Mouse (Mus musculus) midbrain, embryonic 14.5 days (tissue): ENCODE measurements around the gene Ulk4. TPM values are rescaled to one million over a fixed set of nuclear protein-coding genes. Genes with fewer than 3 reads are reported as not detected.

Source experiments
- ATAC-seq: fragments of 200-750 bp; cut with Nextera tagmentation; 2 replicates; pipeline ENCODE4 v1.8.0; 2017; ENCODE audit warnings: moderate number of reproducible peaks, moderate library complexity; ENCODE audit not compliant: low FRiP score, low TSS enrichment
- DNase-seq: peaks from one replicate; pipeline ENCODE4 v3.0.0-alpha.2; 2015
- H3K27ac ChIP-seq: fragments of 300-500 bp; sonication (generic); replicated peaks from 2 replicates; pipeline ENCODE4 v1.5.1; 2014; ENCODE audit warnings: mild to moderate bottlenecking, low read depth, low read length, moderate library complexity
- H3K27me3 ChIP-seq: fragments of 300-500 bp; sonication (generic); 2 replicates; pipeline ENCODE4 v1.6.1; 2014; ENCODE audit warnings: low read length, control low read depth, mixed read lengths; ENCODE audit not compliant: control insufficient read depth, insufficient read depth
- H3K36me3 ChIP-seq: fragments of 300-500 bp; sonication (generic); 2 replicates; pipeline ENCODE4 v1.6.1; 2014; ENCODE audit warnings: low read length, control low read depth; ENCODE audit not compliant: control insufficient read depth, insufficient read depth
- H3K4me1 ChIP-seq: fragments of 300-500 bp; sonication (generic); 2 replicates; pipeline ENCODE4 v1.6.1; 2014; ENCODE audit warnings: mild to moderate bottlenecking, antibody characterized with exemption, low read length, control low read depth; ENCODE audit not compliant: control insufficient read depth, insufficient read depth
- H3K4me2 ChIP-seq: fragments of 300-500 bp; sonication (generic); 2 replicates; pipeline ENCODE4 v1.6.1; 2014; ENCODE audit warnings: mild to moderate bottlenecking, low read length, moderate library complexity
- H3K4me3 ChIP-seq: fragments of 300-500 bp; sonication (generic); replicated peaks from 2 replicates; pipeline ENCODE4 v1.5.1; 2014; ENCODE audit warnings: low read depth, low read length
- H3K9ac ChIP-seq: fragments of 300-500 bp; sonication (generic); replicated peaks from 2 replicates; pipeline ENCODE4 v1.6.1; 2014; ENCODE audit warnings: mild to moderate bottlenecking, low read length, moderate library complexity
- H3K9me3 ChIP-seq: fragments of 300-500 bp; sonication (generic); 2 replicates; pipeline ENCODE4 v1.6.1; 2016; ENCODE audit warnings: low read length, control low read depth, mixed read lengths; ENCODE audit not compliant: control insufficient read depth
- WGBS: fragments of 180-500 bp; shearing (Covaris S2); extraction: QIAGEN DNeasy Blood & Tissue Kit; methylation state at CpG from one replicate; pipeline ENCODE4 v1.1.7; 2014; 5-methylcytosine and 5-hydroxymethylcytosine counted together
- polyA plus RNA-seq: library from polyadenylated mRNA; unstranded; fragments of >200 nt; fragmentation: Nextera tagmentation; extraction: Ambion mirVana; gene quantifications from 2 replicates; pipeline ENCODE4 v1.2.1, GENCODE M21; 2014

Ulk4 gene
- 75.7 and 79.0 TPM in 2 replicates for polyA plus RNA-seq

DNA sequence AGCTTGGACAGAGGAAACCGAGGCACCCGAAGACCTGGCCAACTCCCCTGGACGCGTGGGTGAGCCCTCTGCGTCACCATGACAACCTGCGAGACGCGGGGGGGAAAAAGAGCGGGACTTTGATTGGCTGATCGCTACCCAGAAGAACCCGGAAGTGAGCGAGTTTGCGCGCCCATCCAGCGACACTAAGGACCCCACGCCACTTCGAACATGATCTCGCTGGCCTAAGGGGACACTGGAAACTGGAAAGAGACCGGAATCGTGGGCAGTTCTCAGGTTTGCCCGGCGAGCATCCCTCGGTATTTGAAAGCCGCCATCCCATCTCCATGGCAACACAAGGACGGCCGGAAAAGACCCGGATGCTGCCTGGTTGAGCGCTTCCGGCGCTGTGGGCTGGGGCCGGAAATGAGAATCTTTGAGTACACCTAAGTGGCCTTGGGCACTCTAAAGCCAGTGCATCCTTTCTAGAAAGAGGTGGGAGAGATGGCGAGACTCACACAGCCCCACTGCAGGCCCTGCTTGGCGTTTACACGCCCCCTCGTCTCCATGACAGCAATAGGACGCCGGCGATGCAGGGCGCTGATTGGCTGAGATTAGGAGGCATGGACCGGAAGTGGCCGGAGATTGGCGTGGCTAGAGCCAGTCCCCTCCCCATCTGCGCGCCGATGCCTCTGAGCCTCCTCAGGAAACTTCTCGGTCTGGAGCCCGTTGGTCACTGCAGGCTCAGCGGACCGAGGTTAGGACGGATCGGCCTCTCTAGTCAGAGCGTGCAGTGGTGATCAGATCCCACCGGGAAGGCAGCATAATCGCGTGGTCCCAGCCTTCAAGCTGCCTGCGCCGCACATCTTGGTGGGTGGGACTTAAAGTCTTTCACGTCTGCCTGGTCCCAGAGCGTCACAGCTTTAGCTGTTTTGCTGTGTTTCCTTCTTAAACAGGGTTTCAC, at the start of gene Ulk4:
TSS of gene Ulk4 (minus strand) at position 80 of the 943 bp plus-strand sequence.
- Histone ChIP-seq H3K27me3 (no peaks in the 10 kb centered on the region), H3K27ac (peak within 1 kb of the TSS; percentile 85), H3K4me2 (peak within 1 kb of the TSS; percentile 87), H3K9ac (peak within 1 kb of the TSS; percentile 60), H3K4me1 (peaks cover 12% of the 10 kb centered on the region; the same call in 1 of the 2 replicates), H3K9me3 (no peaks in the 10 kb centered on the region), H3K36me3 (no peaks in the 10 kb centered on the region), H3K4me3 (peak within 1 kb of the TSS; percentile 64)
- WGBS: under 1% methylated on average over 59 of the region's 59 CpGs
- DNase-seq (peak; percentile 95), ATAC-seq (peak; percentile 95)

DNA sequence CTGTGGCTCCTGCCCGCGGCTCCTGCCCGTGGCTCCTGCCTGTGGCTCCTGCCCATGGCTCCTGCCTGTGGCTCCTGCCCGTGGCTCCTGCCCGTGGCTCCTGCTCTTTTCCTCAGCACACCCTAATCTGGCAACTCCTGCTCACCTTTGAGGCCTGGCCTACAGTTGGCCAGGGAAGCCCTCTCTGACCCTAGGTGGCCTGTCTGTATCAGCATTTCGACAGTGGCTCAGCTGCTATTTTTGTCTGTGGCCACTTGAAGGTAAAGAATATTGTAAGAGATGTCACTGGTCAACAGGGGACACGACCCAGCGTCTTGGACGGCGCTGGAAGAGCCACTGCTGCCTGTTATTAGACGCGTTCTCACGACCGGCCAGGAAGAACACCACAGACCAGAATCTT, 45.0 kb upstream of the Ulk4 start:
- no peaks in the 10 kb centered on the region for H3K9me3 ChIP-seq
- 96% methylated on average over 14 of the region's 14 CpGs for WGBS
- no peak overlapping the region for H3K4me2 ChIP-seq
- H3K36me3 ChIP-seq: 0 out of 2 replicates have a peak, but pooled peaks cover 3% of the 10 kb centered on the region
- DNase-seq (no peak), ATAC-seq (no peak)
- H3K4me1 ChIP-seq: peaks cover 2% of the 10 kb centered on the region; the same call in 1 of the 2 replicates
- H3K9ac ChIP-seq: no peak overlapping the region
- H3K27me3 ChIP-seq: no peaks in the 10 kb centered on the region
- H3K27ac ChIP-seq: no peak overlapping the region
- H3K4me3 ChIP-seq: no peak overlapping the region

DNA sequence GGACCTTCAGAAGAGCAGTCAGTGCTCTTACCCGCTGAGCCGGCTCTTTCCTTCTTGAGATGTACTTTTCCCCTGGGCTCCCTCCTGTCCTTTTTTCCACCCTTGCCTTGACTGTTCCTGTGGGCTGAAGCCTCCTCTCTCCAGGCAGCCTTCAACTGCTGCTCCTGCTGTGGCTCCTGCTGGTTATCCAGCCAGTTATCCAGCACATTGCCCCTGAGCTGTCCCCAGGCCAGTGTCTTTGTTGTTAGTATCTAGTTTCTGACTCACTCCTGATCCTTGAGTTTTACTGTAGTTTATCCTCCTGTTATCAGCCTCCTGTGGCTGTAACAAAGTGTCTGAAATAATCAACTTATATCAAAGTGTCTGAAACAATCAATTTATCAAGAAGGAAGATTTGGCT, 44.1 kb upstream of the Ulk4 start:
- no peak overlapping the region; the same call in 1 of the 2 replicates for H3K27ac ChIP-seq
- no peak overlapping the region for H3K4me2 ChIP-seq
- H3K9me3 ChIP-seq: no peaks in the 10 kb centered on the region
- H3K9ac ChIP-seq: no peak overlapping the region
- no peak for DNase-seq
- no peak overlapping the region for H3K4me3 ChIP-seq
- WGBS: 82% methylated on average over 2 of the region's 2 CpGs
- no peak for ATAC-seq
- no peaks in the 10 kb centered on the region for H3K27me3 ChIP-seq
- peaks cover 9% of the 10 kb centered on the region; the same call in 1 of the 2 replicates for H3K4me1 ChIP-seq
- H3K36me3 ChIP-seq: 0 out of 2 replicates have a peak, but pooled peaks cover 3% of the 10 kb centered on the region

DNA sequence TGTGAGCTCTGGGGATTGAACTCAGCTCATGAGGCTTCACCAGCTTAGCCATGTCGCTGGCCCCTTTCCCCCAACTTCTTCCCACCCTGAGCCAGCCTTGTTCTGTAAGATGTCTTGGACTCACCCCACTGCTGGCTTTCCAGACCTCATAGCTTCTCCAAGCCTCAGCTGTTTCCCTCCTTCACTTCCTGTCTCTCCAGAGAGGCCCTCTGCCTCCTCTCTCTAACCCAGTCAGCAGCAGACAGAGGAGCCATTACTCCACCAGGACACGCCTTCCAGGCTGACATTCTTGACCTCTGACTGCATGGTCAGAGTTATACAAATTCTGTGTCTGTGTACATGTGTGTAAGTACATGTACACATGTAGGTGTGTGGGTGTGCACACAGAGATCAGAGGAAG, 43.4 kb upstream of the Ulk4 start:
- Histone ChIP-seq H3K4me2 (no peak overlapping the region), H3K9ac (no peak overlapping the region), H3K4me3 (no peak overlapping the region), H3K36me3 (0 out of 2 replicates have a peak, but pooled peaks cover 3% of the 10 kb centered on the region), H3K27me3 (no peaks in the 10 kb centered on the region), H3K4me1 (peaks cover 13% of the 10 kb centered on the region; the same call in 1 of the 2 replicates), H3K27ac (peak overlapping the region; percentile 15), H3K9me3 (no peaks in the 10 kb centered on the region)
- ATAC-seq (no peak), DNase-seq (no peak)
- WGBS: 85% methylated on average over 2 of the region's 2 CpGs

DNA sequence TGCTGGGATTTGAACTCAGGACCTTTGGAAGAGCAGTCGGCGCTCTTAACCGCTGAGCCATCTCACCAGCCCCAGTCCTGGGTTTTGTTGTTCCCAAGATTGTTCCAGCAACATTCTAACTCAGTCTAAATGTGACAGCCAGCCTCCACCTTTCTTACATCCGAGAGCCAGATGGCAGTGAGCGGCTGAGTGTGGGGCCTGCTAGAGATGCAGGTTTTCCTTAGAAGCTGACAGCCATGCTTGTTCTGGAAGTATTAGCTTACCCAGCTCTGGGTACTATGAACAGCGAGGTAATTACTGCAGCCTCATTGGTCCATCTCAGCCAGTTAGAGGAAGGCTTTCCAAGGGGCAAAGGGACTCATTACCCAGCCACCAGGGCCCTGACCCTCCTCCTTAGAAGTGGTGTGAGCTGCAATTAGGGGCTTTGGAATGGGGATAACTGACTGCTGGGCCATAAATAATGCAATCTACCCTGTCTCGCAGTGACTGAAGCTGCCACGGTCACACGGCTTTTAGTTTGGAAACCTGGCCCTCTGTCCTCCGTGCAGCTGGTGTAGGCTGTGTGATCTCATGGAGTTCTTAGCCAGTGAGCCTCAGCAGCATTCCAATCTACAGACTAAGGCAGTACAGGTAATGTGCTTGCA, 42.4 kb upstream of the Ulk4 start:
- 0 out of 2 replicates have a peak, but pooled peaks cover 3% of the 10 kb centered on the region for H3K36me3 ChIP-seq
- peak; percentile 70; the same call in 1 of the 2 replicates for ATAC-seq
- peaks cover 22% of the 10 kb centered on the region for H3K4me1 ChIP-seq
- no peak overlapping the region for H3K4me2 ChIP-seq
- peak overlapping the region; percentile 15; the same call in 1 of the 2 replicates for H3K27ac ChIP-seq
- whole genome bisulfite sequencing: 60% methylated on average over 10 of the region's 10 CpGs
- H3K9ac ChIP-seq: no peak overlapping the region
- no peak overlapping the region for H3K4me3 ChIP-seq
- H3K27me3 ChIP-seq: no peaks in the 10 kb centered on the region
- DNase-seq: peak; percentile 55
- H3K9me3 ChIP-seq: no peaks in the 10 kb centered on the region

DNA sequence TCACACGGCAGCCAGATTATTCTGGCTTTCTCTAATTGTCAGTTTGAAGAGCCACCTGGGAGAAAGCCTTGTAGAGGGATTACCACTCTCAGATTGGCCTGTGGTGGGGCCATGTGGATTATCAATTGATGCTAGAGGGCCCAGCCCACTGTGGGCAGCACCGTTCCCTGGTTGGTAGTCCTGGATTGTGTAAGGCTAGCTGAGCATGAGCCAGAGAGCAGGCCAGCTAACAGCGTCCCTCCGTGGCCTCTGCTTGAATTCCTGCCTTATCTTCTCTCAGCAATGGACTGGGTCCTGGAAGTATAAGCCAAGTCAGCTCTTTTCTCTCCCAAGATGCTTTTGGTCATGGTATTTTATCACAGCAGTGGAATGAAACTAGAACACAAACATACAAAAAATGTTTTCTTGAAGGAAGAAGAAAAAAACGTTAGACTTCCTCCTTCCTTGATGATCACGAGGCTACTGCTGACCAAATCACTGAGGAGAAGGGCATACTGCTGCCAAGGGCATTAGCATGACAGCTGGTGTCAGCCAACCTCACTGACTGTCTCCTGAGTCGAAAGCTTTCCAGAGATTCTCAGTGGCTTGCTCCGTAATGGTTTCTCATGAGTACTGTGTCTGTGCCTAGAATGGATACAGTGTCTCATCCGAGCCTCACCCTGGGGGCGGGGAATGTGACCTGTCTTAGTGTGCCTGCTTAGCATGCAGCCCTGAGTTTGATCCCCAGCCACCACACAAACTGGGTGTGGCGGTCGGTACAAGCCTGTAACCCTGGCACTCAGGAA, 39.8 kb upstream of the Ulk4 start:
- ATAC-seq: no peak
- H3K4me1 ChIP-seq: peaks cover 48% of the 10 kb centered on the region
- no peak for DNase-seq
- no peaks in the 10 kb centered on the region for H3K9me3 ChIP-seq
- H3K27me3 ChIP-seq: no peaks in the 10 kb centered on the region
- H3K4me2 ChIP-seq: no peak overlapping the region
- 46% methylated on average over 12 of the region's 12 CpGs for WGBS
- no peak overlapping the region for H3K4me3 ChIP-seq
- H3K27ac ChIP-seq: peak overlapping the region; percentile 27
- H3K36me3 ChIP-seq: no peaks in the 10 kb centered on the region
- H3K9ac ChIP-seq: no peak overlapping the region

DNA sequence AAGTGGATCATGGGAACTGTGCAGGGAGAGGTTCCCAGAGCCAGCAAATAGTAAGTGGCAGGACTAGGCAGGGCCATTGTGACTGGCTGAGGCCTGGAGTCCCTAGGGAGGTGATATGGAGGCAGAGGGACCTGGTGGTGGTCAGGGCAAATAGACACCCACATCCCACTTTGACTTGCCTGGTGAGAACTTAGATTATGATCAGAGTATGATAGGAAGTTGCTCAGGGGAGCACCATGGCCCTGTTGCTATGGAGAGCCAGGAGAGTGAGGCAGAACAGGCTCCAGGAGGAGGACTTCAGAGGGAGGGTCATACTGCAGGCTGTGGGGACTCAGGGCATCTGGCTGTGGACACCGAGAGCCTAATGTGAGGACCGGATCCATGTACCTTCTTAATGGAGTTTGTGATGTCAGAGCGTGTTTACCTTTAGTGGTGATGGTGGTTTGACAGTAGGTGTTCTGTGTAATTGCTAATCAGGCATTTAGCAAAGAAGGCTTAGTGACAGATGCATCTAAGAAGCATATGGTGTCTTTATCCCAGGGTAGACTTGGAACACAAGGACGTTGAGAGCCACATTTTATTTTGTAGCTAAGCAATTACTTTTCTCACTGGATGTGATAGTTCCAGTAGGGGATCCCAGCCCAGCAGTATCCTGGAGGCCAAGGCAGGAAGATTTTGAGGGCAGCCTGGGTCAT, 39.1 kb upstream of the Ulk4 start:
- no peak overlapping the region for H3K4me2 ChIP-seq
- H3K9me3 ChIP-seq: no peaks in the 10 kb centered on the region
- no peaks in the 10 kb centered on the region for H3K27me3 ChIP-seq
- no peak overlapping the region for H3K9ac ChIP-seq
- H3K27ac ChIP-seq: peak overlapping the region; percentile 27; the same call in 1 of the 2 replicates
- DNase-seq (no peak), ATAC-seq (no peak)
- WGBS: 74% methylated on average over 4 of the region's 4 CpGs
- H3K4me1 ChIP-seq: peaks cover 50% of the 10 kb centered on the region
- no peaks in the 10 kb centered on the region for H3K36me3 ChIP-seq
- no peak overlapping the region for H3K4me3 ChIP-seq
